Mouse (Mus musculus): ENCODE data around the gene Ntng1.

DNA sequence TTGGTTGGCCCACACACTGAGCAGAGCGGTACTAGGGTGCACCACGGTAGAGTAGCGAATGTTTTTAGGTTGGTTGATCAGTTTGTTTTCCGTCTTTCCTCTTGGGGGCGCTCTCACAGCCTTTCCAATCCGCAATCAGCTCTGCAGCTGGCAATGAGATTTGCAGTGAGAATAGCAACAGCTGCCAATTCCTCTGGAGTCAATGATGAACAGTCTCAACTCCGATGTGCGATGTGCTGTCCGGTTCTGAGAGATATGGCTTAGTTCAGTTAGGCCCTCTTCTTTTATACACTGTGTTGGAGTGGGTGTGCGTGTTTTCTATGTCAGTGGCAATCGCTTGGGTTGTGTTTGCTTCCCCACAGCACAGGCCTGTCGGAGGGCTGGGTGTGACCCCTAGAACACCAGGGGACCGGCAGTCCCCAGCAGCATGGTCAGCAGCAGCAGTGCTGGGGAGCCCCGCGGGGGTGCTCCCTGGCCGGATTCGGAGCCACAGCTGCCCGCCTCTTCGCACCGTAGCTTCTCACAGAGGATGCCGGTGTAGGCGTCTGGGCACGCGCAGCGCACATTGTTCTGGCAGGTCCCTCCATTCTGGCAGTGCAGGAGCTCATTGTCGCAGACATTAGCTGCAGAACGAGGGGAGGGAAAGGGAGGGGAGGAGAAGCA, 361.4 kb downstream of the Ntng1 start:
- no peak for TF ChIP-seq POLR2A (IDR thresholded peaks at IDR 0.05; ENCODE audit: insufficient read depth, low read depth, low read length)
- peak; percentile 15; the same call in 1 of the 2 replicates for TF ChIP-seq CTCF (IDR thresholded peaks at IDR 0.05)
- TF ChIP-seq EP300 (IDR thresholded peaks at IDR 0.05; ENCODE audit: insufficient read depth, low read depth, low read length), result no peak

Data from heart, adult 2 months (tissue).